Mouse (Mus musculus): ENCODE measurements around the gene H2-Q4.
"Not testable (repeated sequence)": the region's sequence is repeated elsewhere in the genome, so short reads cannot be mapped to it uniquely, and the experiment has no call there.

- not testable (repeated sequence) for TF ChIP-seq CTCF, EP300 (IDR thresholded peaks at IDR 0.05; ENCODE audit: low read depth)
These were observed 49.5 kb downstream of the H2-Q4 start for GRCm38 (mm10) chr17:35428883-35429282.
